Mouse (Mus musculus): ENCODE data around the gene 1700037H04Rik.

DNA sequence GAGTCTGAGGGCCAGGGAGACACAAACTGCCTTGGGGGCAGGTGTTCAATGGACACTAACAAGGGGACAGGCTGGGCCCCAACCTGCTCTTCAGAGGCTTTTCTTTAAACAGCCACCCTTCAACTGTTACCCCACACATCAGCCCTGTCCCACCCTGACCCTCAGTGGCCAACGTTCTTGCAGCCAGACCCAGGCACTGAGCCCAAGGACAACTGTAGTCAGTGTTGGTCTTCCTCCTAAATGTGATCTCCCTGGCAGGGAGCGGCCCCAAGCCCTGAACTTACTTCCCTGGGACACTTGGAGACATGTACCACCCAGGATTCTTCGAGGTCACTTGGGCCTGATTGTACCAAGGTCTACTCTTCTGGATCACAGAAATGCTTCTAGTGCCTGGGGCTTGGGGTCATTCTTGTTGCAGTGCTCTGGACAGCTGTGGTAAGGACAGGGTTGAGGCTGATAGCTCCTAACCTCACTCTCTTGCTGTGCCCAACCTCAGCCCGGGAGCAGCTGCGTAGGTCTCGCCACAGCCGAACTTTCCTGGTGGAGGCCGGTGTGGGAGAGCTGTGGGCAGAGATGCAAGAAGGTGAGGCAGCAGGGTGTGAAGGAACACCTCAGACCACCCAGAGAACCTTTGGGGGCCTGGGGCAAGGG is 18.4 kb downstream of the 1700037H04Rik start:
- TF ChIP-seq CTCF (IDR thresholded peaks at IDR 0.05; ENCODE audit: low read depth) (no peak), EP300 (IDR thresholded peaks at IDR 0.05; ENCODE audit: low read depth) (no peak)

Measured in heart, postnatal 0 days (tissue).